Mouse (Mus musculus) hindbrain, embryonic 16.5 days (tissue): ENCODE results near the gene Tubb4b. TPM values are rescaled to one million over a fixed set of nuclear protein-coding genes. Genes with fewer than 3 reads are reported as not detected.

ENCODE experiments used
- ATAC-seq: fragments of 200-750 bp; cut with Nextera tagmentation; 2 replicates; pipeline ENCODE4 v1.8.0; 2017; ENCODE audit warnings: moderate TSS enrichment, moderate library complexity
- H3K27ac ChIP-seq: fragments of 300-500 bp; sonication (generic); 2 replicates; pipeline ENCODE4 v1.5.1; 2014; ENCODE audit warnings: low read depth, mild to moderate bottlenecking, control low read depth, low read length, moderate library complexity
- H3K27me3 ChIP-seq: fragments of 300-500 bp; sonication (generic); replicated peaks from 2 replicates; pipeline ENCODE4 v1.6.1; 2014; ENCODE audit warnings: low read length; ENCODE audit not compliant: control insufficient read depth, insufficient read depth
- H3K36me3 ChIP-seq: fragments of 300-500 bp; sonication (generic); 2 replicates; pipeline ENCODE4 v1.6.1; 2014; ENCODE audit warnings: mild to moderate bottlenecking, low read length, moderate library complexity, mixed read lengths; ENCODE audit not compliant: control insufficient read depth, insufficient read depth
- H3K4me1 ChIP-seq: fragments of 300-500 bp; sonication (generic); 2 replicates; pipeline ENCODE4 v1.6.1; 2014; ENCODE audit warnings: low read depth, low read length; ENCODE audit not compliant: control insufficient read depth, insufficient read depth
- H3K4me2 ChIP-seq: fragments of 300-500 bp; sonication (generic); 2 replicates; pipeline ENCODE4 v1.6.1; 2014; ENCODE audit warnings: mild to moderate bottlenecking, low read length, control low read depth, moderate library complexity
- H3K4me3 ChIP-seq: fragments of 300-500 bp; sonication (generic); 2 replicates; pipeline ENCODE4 v1.5.1; 2014; ENCODE audit warnings: mild to moderate bottlenecking, low read length, control low read depth, moderate library complexity
- H3K9ac ChIP-seq: fragments of 300-500 bp; sonication (generic); 2 replicates; pipeline ENCODE4 v1.6.1; 2014; ENCODE audit warnings: low read depth, mild to moderate bottlenecking, control low read depth, low read length, moderate library complexity
- H3K9me3 ChIP-seq: fragments of 300-500 bp; sonication (generic); 2 replicates; pipeline ENCODE4 v1.6.1; 2014; ENCODE audit warnings: mild to moderate bottlenecking, low read length, moderate library complexity; ENCODE audit not compliant: control insufficient read depth
- WGBS: fragments of 180-500 bp; shearing (Covaris S2); extraction: QIAGEN DNeasy Blood & Tissue Kit; methylation state at CpG from one replicate; pipeline ENCODE4 v1.1.7; 2014; 5-methylcytosine and 5-hydroxymethylcytosine counted together
- polyA plus RNA-seq: library from polyadenylated mRNA; unstranded; fragments of >200 nt; fragmentation: Nextera tagmentation; extraction: Ambion mirVana; gene quantifications from 2 replicates; pipeline ENCODE4 v1.2.1, GENCODE M21; 2015

The Tubb4b gene
- polyA plus RNA-seq, 1 experiment from 2014 or later, result 553 TPM

GRCm38 (mm10) chr2:25210686-25211085 is 13.8 kb downstream of the Tubb4b start:
- peak overlapping the region; percentile 82 for H3K4me3 ChIP-seq
- H3K4me2 ChIP-seq, result peak overlapping the region; percentile 94
- peaks cover 10% of the 10 kb centered on the region for H3K36me3 ChIP-seq
- peaks cover 21% of the 10 kb centered on the region for H3K4me1 ChIP-seq
- H3K27me3 ChIP-seq, result 0 out of 2 replicates have a peak, but pooled peaks cover 2% of the 10 kb centered on the region
- peak; percentile 53; the same call in 1 of the 2 replicates for ATAC-seq
- no peaks in the 10 kb centered on the region for H3K9me3 ChIP-seq
- WGBS, result under 1% methylated on average over 24 of the region's 24 CpGs
- H3K27ac ChIP-seq, result peak overlapping the region; percentile 94
- H3K9ac ChIP-seq, result peak overlapping the region; percentile 92

GRCm38 (mm10) chr2:25207593-25207992 is 16.9 kb downstream of the Tubb4b start:
- H3K27me3 ChIP-seq, result no peaks in the 10 kb centered on the region
- no peak overlapping the region for H3K4me2 ChIP-seq
- WGBS, result 95% methylated on average over 1 of the region's 1 CpGs
- ATAC-seq, result no peak
- H3K27ac ChIP-seq, result no peak overlapping the region
- no peak overlapping the region for H3K9ac ChIP-seq
- no peak overlapping the region for H3K4me3 ChIP-seq
- H3K4me1 ChIP-seq, result peaks cover 21% of the 10 kb centered on the region
- H3K36me3 ChIP-seq, result peaks cover 30% of the 10 kb centered on the region
- H3K9me3 ChIP-seq, result no peaks in the 10 kb centered on the region

GRCm38 (mm10) chr2:25203631-25204214 is 20.8 kb downstream of the Tubb4b start:
- Histone ChIP-seq H3K27ac (no peak overlapping the region), H3K4me1 (peaks cover 4% of the 10 kb centered on the region), H3K9ac (no peak overlapping the region), H3K36me3 (peaks cover 54% of the 10 kb centered on the region), H3K27me3 (no peaks in the 10 kb centered on the region), H3K4me3 (no peak overlapping the region), H3K9me3 (no peaks in the 10 kb centered on the region), H3K4me2 (no peak overlapping the region)
- 60% methylated on average over 4 of the region's 4 CpGs for WGBS
- no peak for ATAC-seq

- H3K4me1 ChIP-seq, result no peaks in the 10 kb centered on the region
- H3K36me3 ChIP-seq, result peaks cover 45% of the 10 kb centered on the region
- WGBS, result 97% methylated on average over 2 of the region's 2 CpGs
- H3K9ac ChIP-seq, result no peak overlapping the region
- H3K27me3 ChIP-seq, result peaks cover 11% of the 10 kb centered on the region
- H3K4me2 ChIP-seq, result no peak overlapping the region
- no peak overlapping the region for H3K27ac ChIP-seq
- no peak for ATAC-seq
- H3K9me3 ChIP-seq, result no peaks in the 10 kb centered on the region
- no peak overlapping the region for H3K4me3 ChIP-seq
Measured at GRCm38 (mm10) chr2:25200631-25201030, 23.9 kb downstream of the Tubb4b start.

- no peak overlapping the region for H3K9ac ChIP-seq
- H3K27me3 ChIP-seq, result peaks cover 23% of the 10 kb centered on the region
- H3K27ac ChIP-seq, result no peak overlapping the region
- H3K4me2 ChIP-seq, result no peak overlapping the region
- H3K4me3 ChIP-seq, result no peak overlapping the region
- no peak for ATAC-seq
- no peaks in the 10 kb centered on the region for H3K9me3 ChIP-seq
- H3K4me1 ChIP-seq, result no peaks in the 10 kb centered on the region
- peaks cover 29% of the 10 kb centered on the region for H3K36me3 ChIP-seq
Measured at GRCm38 (mm10) chr2:25197946-25198345, 26.6 kb downstream of the Tubb4b start.

GRCm38 (mm10) chr2:25197191-25197590 is 27.3 kb downstream of the Tubb4b start:
- H3K9me3 ChIP-seq, result no peaks in the 10 kb centered on the region
- peaks cover 25% of the 10 kb centered on the region for H3K36me3 ChIP-seq
- H3K4me3 ChIP-seq, result no peak overlapping the region
- WGBS, result 22% methylated on average over 2 of the region's 2 CpGs
- H3K9ac ChIP-seq, result no peak overlapping the region
- no peak for ATAC-seq
- H3K27me3 ChIP-seq, result peaks cover 23% of the 10 kb centered on the region
- no peak overlapping the region; the same call in 1 of the 2 replicates for H3K4me2 ChIP-seq
- no peak overlapping the region for H3K27ac ChIP-seq
- H3K4me1 ChIP-seq, result no peaks in the 10 kb centered on the region

- Histone ChIP-seq H3K9ac (0 out of 2 replicates have a peak within 1 kb of the TSS, but pooled peaks have one; percentile 7), H3K9me3 (no peaks in the 10 kb centered on the region), H3K36me3 (peaks cover 25% of the 10 kb centered on the region), H3K4me3 (no peak within 1 kb of the TSS), H3K4me1 (no peaks in the 10 kb centered on the region), H3K27me3 (peaks cover 23% of the 10 kb centered on the region), H3K4me2 (peak within 1 kb of the TSS; percentile 13; the same call in 1 of the 2 replicates), H3K27ac (no peak within 1 kb of the TSS)
- no peak for ATAC-seq
- WGBS, result 12% methylated on average over 8 of the region's 8 CpGs
Measured at GRCm38 (mm10) chr2:25196172-25196954, 28.1 kb downstream of the Tubb4b start, which contains the start of gene Tor4a. Gene Tor4a, minus strand, starts transcription at chr2:25196886.

- 0 out of 2 replicates have a peak overlapping the region, but pooled peaks have one; percentile 13 for H3K4me2 ChIP-seq
- H3K27ac ChIP-seq, result no peak overlapping the region
- H3K36me3 ChIP-seq, result peaks cover 17% of the 10 kb centered on the region
- peaks cover 23% of the 10 kb centered on the region for H3K27me3 ChIP-seq
- no peak overlapping the region for H3K4me3 ChIP-seq
- no peaks in the 10 kb centered on the region for H3K9me3 ChIP-seq
- WGBS, result 22% methylated on average over 55 of the region's 55 CpGs
- H3K4me1 ChIP-seq, result no peaks in the 10 kb centered on the region
- H3K9ac ChIP-seq, result 0 out of 2 replicates have a peak overlapping the region, but pooled peaks have one; percentile 7
- no peak for ATAC-seq
Measured at GRCm38 (mm10) chr2:25195211-25196156, 29.0 kb downstream of the Tubb4b start.
